Mouse (Mus musculus): ENCODE data around the gene Hist1h2ag. TPM values are rescaled to one million over a fixed set of nuclear protein-coding genes. Genes with fewer than 3 reads are reported as not detected.
A peak's percentile ranks its signal among the peaks of the same experiment; 100 is the strongest.
"Not testable (repeated sequence)": the region's sequence is repeated elsewhere in the genome, so short reads cannot be mapped to it uniquely, and the experiment has no call there.

Gene Hist1h2ag
- polyA plus RNA-seq (2015; fragmentation: Nextera tagmentation; extraction: Ambion mirVana), result 32.9 and 36.9 TPM in 2 replicates

DNA sequence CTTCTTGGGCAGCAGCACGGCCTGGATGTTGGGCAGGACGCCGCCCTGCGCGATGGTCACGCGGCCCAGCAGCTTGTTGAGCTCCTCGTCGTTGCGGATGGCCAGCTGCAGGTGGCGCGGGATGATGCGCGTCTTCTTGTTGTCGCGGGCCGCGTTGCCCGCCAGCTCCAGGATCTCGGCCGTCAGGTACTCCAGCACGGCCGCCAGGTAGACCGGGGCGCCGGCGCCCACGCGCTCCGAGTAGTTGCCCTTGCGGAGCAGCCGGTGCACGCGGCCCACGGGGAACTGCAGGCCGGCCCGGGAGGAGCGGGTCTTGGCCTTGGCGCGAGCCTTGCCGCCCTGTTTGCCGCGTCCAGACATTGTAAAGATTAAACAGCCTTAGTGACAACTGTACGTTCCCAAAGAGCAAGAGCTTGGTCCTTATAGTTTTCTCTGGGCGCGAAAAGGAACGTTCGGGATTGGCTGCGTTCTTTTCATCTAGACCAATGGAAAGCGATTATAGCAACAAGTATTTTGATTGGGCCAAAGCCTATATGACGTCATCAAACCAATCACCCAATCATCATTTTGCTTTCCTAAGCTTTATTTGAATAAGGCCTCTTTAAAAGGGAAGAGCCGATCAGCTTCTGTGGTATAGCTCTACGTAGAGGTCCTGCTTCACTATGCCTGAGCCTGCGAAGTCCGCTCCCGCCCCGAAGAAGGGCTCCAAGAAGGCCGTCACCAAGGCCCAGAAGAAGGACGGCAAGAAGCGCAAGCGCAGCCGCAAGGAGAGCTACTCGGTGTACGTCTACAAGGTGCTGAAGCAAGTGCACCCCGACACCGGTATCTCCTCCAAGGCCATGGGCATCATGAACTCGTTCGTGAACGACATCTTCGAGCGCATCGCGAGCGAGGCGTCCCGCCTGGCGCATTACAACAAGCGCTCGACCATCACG is at the start of gene Hist1h2ag, which contains the start of gene Hist1h2bj:
Gene Hist1h2ag, minus strand, starts transcription at position 377 of the 935 bp plus-strand sequence.
Gene Hist1h2bj, plus strand, starts transcription at position 647 of the 935 bp plus-strand sequence.
- Histone ChIP-seq H3K4me2 (peak within 1 kb of the TSS; percentile 63), H3K4me3 (peak within 1 kb of the TSS; percentile 40), H3K27ac (peak within 1 kb of the TSS; percentile 93), H3K9ac (0 out of 2 replicates have a peak within 1 kb of the TSS, but pooled peaks have one; percentile 32), H3K4me1 (peaks cover 23% of the 10 kb centered on the region)
- not testable (repeated sequence) for H3K9me3 ChIP-seq, H3K36me3 ChIP-seq, H3K27me3 ChIP-seq
- peak; percentile 90 for ATAC-seq (ENCODE audit: insufficient number of reproducible peaks, low FRiP score, low TSS enrichment, low read depth)
- under 1% methylated on average over 44 of the region's 80 CpGs for WGBS

DNA sequence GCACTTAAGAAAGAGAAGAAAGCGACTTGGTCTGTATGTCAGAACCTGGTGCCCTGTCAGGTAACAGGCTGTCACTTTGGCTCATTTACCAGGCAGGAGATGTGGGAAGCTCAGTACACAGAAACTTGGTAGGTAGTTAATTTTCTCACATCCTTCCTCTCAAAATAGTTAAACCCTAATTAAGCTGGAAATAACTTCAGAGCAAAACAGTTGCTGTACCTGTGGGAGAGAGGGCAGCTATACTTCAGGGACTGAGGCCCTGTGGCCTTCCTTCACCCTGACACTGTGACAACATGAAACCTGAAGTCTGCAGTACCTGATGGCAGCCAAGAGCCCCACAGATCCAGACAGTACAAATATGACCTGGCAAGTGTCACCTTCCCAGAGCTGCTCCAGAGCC is 41.4 kb upstream of the Hist1h2ag start, which contains the start of gene Vmn1r188:
Gene Vmn1r188, plus strand, starts transcription at position 301 of the 400 bp plus-strand sequence.
- H3K9me3 ChIP-seq; H3K4me2 ChIP-seq; H3K27ac ChIP-seq; H3K4me1 ChIP-seq; ATAC-seq (ENCODE audit: insufficient number of reproducible peaks, low FRiP score, low TSS enrichment, low read depth); H3K27me3 ChIP-seq; H3K36me3 ChIP-seq; H3K4me3 ChIP-seq; H3K9ac ChIP-seq: not testable (repeated sequence)
- 72% methylated on average over 1 of the region's 1 CpGs for WGBS

DNA sequence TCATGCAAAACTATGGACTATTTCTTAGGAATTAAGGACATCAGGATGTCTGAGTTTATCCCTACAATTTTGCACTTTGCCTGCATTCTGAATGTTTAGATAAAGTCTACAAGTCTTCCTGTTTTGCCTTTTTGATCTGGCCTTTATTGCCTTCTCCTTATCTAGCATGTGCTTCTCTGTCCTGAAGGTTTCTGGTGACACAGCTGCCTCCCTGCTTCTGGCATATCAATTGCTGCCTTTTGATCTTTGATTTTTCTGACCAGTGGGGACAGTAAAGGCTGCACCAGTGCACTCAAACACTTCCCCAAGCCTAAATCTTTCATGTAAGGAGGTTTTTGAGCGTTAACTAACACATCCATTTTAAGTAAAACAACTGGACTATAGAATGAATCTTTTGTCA is 20.7 kb upstream of the Hist1h2ag start:
- Histone ChIP-seq H3K9me3 (no peaks in the 10 kb centered on the region), H3K4me1 (no peaks in the 10 kb centered on the region), H3K27ac (no peak overlapping the region), H3K27me3 (no peaks in the 10 kb centered on the region), H3K36me3 (no peaks in the 10 kb centered on the region), H3K9ac (no peak overlapping the region), H3K4me2 (no peak overlapping the region), H3K4me3 (no peak overlapping the region)
- ATAC-seq (ENCODE audit: insufficient number of reproducible peaks, low FRiP score, low TSS enrichment, low read depth), result no peak
- 40% methylated on average over 1 of the region's 1 CpGs for WGBS

DNA sequence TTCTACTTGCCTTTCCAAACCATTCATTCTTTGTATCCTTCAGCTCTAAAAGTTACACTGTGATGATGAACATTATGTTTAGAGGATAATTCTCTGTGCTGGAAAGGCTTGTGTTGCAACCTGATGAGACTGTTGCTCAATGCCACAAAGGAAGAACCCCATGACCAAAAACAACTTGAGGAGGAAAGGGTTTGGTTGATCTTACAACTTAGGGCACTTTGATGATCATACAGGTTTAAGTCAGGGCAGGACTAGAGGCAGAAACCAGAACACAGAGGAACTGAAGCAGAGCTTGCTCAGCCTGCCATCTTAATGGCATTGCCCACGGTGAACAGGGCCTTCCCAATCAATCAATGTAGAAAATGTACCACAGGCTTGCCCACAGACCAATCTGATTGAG is 18.7 kb upstream of the Hist1h2ag start:
- H3K4me3 ChIP-seq, result no peak overlapping the region
- ATAC-seq (ENCODE audit: insufficient number of reproducible peaks, low FRiP score, low TSS enrichment, low read depth), result no peak
- no peak overlapping the region for H3K4me2 ChIP-seq
- H3K9ac ChIP-seq, result no peak overlapping the region
- no peaks in the 10 kb centered on the region for H3K4me1 ChIP-seq
- no peaks in the 10 kb centered on the region for H3K9me3 ChIP-seq
- no peaks in the 10 kb centered on the region for H3K27me3 ChIP-seq
- H3K27ac ChIP-seq, result no peak overlapping the region
- no peaks in the 10 kb centered on the region for H3K36me3 ChIP-seq
- 80% methylated on average over 1 of the region's 1 CpGs for WGBS

DNA sequence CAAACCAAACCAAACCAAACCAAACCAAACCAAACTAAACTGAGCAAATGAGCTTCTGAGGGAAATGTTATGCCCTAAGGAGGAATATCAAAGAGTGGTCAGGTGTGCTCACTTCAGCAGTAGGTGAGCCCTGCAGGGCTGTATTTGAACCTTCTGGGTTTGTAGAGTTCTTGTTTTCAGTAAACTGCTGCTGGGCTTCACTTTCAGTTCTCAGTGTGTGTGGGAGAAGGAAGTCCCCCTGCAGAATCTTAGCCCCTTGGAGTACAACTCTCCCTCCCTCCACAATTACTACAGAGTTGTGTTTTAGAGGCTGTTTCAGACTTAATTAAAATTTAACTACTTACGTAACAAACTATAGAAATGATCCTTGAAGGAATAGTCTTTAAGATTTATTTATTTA is 11.0 kb upstream of the Hist1h2ag start:
- Histone ChIP-seq H3K36me3 (no peaks in the 10 kb centered on the region), H3K4me3 (no peak overlapping the region), H3K9me3 (no peaks in the 10 kb centered on the region), H3K4me2 (no peak overlapping the region), H3K27ac (no peak overlapping the region), H3K4me1 (peaks cover 3% of the 10 kb centered on the region; the same call in 1 of the 2 replicates), H3K27me3 (no peaks in the 10 kb centered on the region), H3K9ac (no peak overlapping the region)
- no peak for ATAC-seq (ENCODE audit: insufficient number of reproducible peaks, low FRiP score, low TSS enrichment, low read depth)
- 95% methylated on average over 1 of the region's 1 CpGs for WGBS

DNA sequence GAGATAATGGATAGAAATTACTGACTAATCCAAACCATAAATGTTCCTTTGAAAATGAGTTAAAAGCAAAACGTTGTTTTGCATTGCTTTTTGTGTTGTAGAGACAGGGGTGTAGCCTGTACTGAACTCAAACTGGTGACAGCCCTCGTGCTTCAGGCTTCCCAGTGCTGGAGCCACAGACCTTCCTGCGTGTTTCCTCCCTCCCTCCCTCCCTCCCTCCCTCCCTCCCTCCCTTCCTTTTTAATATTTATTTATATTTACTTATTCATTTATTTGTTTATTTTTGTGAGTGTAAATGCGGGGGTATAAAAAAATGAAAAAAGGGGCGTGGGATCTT is 8.7 kb upstream of the Hist1h2ag start:
- peak overlapping the region; percentile 86 for H3K27ac ChIP-seq
- no peak overlapping the region for H3K9ac ChIP-seq
- no peak for ATAC-seq (ENCODE audit: insufficient number of reproducible peaks, low FRiP score, low TSS enrichment, low read depth)

DNA sequence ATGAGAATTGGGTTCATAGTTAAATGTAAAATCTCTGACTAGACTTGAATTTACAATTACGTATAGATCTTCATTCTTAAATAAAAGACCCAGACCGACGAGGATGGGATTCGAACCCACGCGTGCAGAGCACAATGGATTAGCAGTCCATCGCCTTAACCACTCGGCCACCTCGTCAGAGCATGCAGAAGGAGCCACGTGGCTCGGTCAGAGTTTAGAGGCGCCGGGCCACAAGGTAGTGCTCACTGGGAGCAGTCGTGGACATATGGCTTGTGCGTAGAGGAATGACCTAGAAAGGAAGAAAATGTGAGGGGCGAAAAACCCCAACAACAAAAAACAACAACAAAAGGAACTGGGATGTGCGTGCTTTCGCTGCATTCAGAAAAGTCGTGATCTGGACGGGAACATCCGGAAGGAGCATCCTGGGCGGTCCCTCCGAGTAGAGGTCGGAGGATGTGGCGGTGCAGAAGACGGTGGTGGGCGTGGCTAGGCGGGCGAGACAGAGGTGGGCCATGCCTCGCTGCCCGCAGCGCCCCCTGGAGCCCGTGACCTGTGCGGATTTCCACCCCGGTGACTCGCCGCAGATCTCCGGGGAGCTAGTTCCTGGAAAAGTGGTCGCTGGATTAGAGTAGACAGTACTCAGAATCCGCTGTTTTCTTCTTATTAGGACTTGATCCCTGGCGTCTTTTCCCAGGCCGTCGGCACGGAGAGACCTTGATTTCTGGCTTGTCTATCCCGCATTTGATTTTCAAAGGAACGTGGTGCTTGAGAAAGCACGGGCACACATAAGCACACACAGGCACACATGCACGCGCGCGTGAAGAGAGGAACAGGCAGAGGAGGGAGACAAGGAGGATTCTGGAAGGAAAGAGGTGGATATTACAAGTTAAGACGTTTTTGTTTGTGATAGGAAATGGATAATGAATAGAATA is 8.1 kb upstream of the Hist1h2ag start:
- WGBS, result under 1% methylated on average over 52 of the region's 52 CpGs
- ATAC-seq (ENCODE audit: insufficient number of reproducible peaks, low FRiP score, low TSS enrichment, low read depth), result peak; percentile 92
- Histone ChIP-seq H3K27ac (peak overlapping the region; percentile 86), H3K9ac (peak overlapping the region; percentile 31), H3K4me2 (peak overlapping the region; percentile 62), H3K27me3 (no peaks in the 10 kb centered on the region), H3K36me3 (no peaks in the 10 kb centered on the region), H3K9me3 (no peaks in the 10 kb centered on the region), H3K4me1 (peaks cover 3% of the 10 kb centered on the region; the same call in 1 of the 2 replicates), H3K4me3 (peak overlapping the region; percentile 49)

More for the DNA sequence above, 8.7 kb upstream of the Hist1h2ag start:
- Histone ChIP-seq H3K36me3 (no peaks in the 10 kb centered on the region), H3K27me3 (no peaks in the 10 kb centered on the region), H3K4me3 (peak overlapping the region; percentile 49), H3K9me3 (no peaks in the 10 kb centered on the region), H3K4me1 (peaks cover 3% of the 10 kb centered on the region; the same call in 1 of the 2 replicates), H3K4me2 (peak overlapping the region; percentile 62)
- WGBS, result 12% methylated on average over 5 of the region's 5 CpGs

DNA sequence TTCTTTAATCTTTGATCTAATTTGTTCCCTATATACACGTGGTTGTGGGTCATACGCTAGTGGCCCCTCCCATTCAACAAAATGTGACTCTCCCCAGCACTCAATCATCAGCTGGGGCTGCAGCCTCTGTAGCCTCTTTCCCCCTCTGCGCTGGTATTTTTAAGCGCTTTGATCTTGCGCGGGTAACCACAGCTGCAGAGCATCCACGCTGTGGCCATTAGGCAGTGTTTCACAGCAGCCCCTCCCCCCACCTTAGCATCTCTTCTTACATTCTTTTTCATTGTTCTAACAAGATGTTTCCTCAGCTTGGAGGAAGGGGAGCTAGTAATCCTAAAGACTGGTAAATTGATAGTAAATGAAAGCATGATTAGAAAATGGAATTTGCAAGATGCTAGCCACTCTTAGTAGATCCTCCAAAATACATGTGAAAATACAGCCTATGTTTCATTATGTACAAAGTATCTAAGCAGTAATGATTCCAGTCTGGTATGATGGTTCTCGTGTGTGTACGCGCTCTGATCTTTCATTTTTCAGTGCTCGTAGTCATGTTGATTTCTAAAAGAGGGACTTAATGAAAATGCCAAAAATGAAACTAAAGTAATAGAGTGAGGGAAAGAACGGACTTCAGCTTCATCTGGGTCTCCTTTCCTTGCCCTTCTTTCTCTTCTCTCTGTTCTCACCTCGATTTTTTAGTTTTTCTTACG is 7.1 kb upstream of the Hist1h2ag start:
- H3K27me3 ChIP-seq, result no peaks in the 10 kb centered on the region
- H3K4me2 ChIP-seq, result peak overlapping the region; percentile 62
- no peak for ATAC-seq (ENCODE audit: insufficient number of reproducible peaks, low FRiP score, low TSS enrichment, low read depth)
- peaks cover 4% of the 10 kb centered on the region; the same call in 1 of the 2 replicates for H3K4me1 ChIP-seq
- H3K36me3 ChIP-seq, result no peaks in the 10 kb centered on the region
- whole genome bisulfite sequencing, result under 1% methylated on average over 14 of the region's 14 CpGs
- H3K27ac ChIP-seq, result peak overlapping the region; percentile 86
- 0 out of 2 replicates have a peak overlapping the region, but pooled peaks have one; percentile 10 for H3K9ac ChIP-seq
- H3K9me3 ChIP-seq, result no peaks in the 10 kb centered on the region
- peak overlapping the region; percentile 49 for H3K4me3 ChIP-seq

DNA sequence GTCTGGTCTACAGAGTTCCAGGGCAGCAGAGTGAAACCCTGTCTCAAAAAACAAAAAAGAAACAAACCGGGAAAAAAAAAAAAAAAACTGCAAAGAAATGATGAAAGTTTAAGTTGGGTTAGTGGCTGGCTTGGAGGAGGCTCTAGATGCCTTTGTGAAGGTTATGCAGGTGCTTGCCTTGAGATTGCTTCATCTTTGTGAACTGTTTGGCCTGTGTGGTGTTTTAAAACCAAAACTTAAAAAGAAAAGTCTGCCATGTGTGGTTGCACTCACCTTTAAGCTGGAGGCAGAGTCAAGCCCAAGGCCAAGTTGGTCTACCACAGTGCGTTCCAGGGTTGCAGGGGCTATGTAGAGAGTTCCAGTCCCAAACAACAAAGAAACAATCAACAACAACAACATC is 6.3 kb upstream of the Hist1h2ag start:
- no peak for ATAC-seq (ENCODE audit: insufficient number of reproducible peaks, low FRiP score, low TSS enrichment, low read depth)
- H3K9ac ChIP-seq, result no peak overlapping the region
- 78% methylated on average over 2 of the region's 2 CpGs for WGBS

DNA sequence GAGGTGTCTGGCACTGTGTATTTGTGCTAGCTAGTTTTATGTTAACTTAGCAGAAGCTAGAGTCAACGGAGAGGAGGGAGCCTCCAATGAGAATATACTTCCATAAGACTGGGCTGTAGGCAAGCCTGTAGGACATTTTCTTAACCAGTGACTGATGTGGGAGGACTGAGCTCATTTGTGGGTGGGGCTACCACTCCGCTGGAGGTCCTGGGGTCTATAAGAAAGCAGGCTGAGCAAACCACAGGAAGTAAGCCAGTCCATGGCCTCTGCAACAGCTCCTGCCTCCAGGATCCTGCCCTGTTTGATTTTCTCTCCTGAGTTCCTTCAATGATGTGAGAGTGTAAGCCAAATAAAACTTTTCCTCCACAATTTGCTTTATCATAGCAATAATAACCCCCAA is 2.6 kb upstream of the Hist1h2ag start:
- ATAC-seq (ENCODE audit: insufficient number of reproducible peaks, low FRiP score, low TSS enrichment, low read depth), result no peak
- H3K9ac ChIP-seq, result no peak overlapping the region
- no peak overlapping the region for H3K4me2 ChIP-seq
- no peaks in the 10 kb centered on the region for H3K36me3 ChIP-seq
- no peak overlapping the region for H3K27ac ChIP-seq
- 58% methylated on average over 2 of the region's 2 CpGs for WGBS
- peaks cover 20% of the 10 kb centered on the region for H3K4me1 ChIP-seq
- H3K9me3 ChIP-seq, result no peaks in the 10 kb centered on the region
- no peak overlapping the region for H3K4me3 ChIP-seq
- no peaks in the 10 kb centered on the region for H3K27me3 ChIP-seq

More for the DNA sequence above, 6.3 kb upstream of the Hist1h2ag start:
- Histone ChIP-seq H3K36me3 (no peaks in the 10 kb centered on the region), H3K9me3 (no peaks in the 10 kb centered on the region), H3K4me2 (no peak overlapping the region), H3K27me3 (no peaks in the 10 kb centered on the region), H3K27ac (no peak overlapping the region), H3K4me1 (peaks cover 9% of the 10 kb centered on the region; the same call in 1 of the 2 replicates), H3K4me3 (no peak overlapping the region)
